Mouse (Mus musculus): ENCODE measurements at regions not wholly inside any gene's neighbourhood (a gene's known extent, or its start where the extent isn't known, plus 50 kb on each side); places are given as distances from the start of the nearest gene placed in this dataset.
A peak's percentile ranks its signal among the peaks of the same experiment; 100 is the strongest.

DNA sequence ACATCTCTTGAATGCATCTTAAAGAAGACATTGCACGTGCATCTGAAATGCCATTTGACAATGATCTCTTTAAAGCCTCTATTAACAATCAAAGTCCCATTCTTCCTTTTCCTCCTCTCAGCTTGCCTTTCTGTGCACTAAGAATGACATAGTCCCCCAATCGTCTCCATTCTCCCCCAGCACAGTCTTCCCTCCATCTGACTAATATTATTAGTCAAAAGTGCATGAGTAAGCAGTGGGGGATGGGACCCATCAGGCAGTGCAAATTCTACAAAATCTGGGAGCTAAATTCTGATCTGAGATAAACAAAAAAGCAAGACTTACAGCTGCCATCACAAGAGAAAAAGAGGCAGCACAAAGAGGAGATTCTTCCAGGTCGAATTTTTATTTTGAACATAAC, 475.0 kb downstream of the Efnb2 start:
- no peak overlapping the region for H3K27ac ChIP-seq (ENCODE audit: low read depth, low read length)
- no peak overlapping the region for H3K4me2 ChIP-seq (replicated peaks; ENCODE audit: low read depth, low read length)
- no peaks in the 10 kb centered on the region for H3K9me3 ChIP-seq (ENCODE audit: control insufficient read depth, low read length)
- 47% methylated on average over 3 of the region's 3 CpGs for WGBS
- H3K27me3 ChIP-seq (ENCODE audit: control insufficient read depth, insufficient read depth, low read length), result no peaks in the 10 kb centered on the region
- no peaks in the 10 kb centered on the region for H3K36me3 ChIP-seq (ENCODE audit: control insufficient read depth, insufficient read depth, low read length)
- ATAC-seq (ENCODE audit: low FRiP score) (no peak), DNase-seq (ENCODE audit: low spot score) (no peak)
- H3K4me3 ChIP-seq (ENCODE audit: low read depth, low read length), result no peak overlapping the region
- H3K4me1 ChIP-seq (replicated peaks; ENCODE audit: control insufficient read depth, insufficient read depth, low read length), result no peaks in the 10 kb centered on the region
- H3K9ac ChIP-seq (ENCODE audit: low read depth, low read length), result no peak overlapping the region

DNA sequence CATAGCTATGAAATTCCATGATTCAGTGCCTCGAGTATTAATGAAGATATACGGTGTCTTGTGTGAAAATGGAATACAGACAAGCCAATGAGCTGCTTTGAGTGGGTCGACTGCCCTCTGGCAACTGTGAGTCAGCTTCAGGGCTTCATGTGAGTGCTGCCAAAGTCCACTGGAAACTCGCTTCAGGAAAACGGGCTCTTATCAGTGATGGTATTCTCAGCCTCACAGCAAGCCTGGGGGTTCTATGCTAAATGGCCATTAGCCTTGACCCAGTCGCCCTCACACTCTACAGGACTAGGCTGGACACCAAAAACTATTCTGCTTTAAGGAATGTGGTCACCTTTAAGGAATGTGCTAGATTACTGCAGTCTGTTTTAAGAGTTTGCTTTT, 477.8 kb downstream of the Efnb2 start:
- Histone ChIP-seq H3K27ac (ENCODE audit: low read depth, low read length) (no peak overlapping the region), H3K4me1 (replicated peaks; ENCODE audit: control insufficient read depth, insufficient read depth, low read length) (no peaks in the 10 kb centered on the region), H3K9ac (ENCODE audit: low read depth, low read length) (no peak overlapping the region), H3K36me3 (ENCODE audit: control insufficient read depth, insufficient read depth, low read length) (no peaks in the 10 kb centered on the region), H3K9me3 (ENCODE audit: control insufficient read depth, low read length) (no peaks in the 10 kb centered on the region), H3K4me3 (ENCODE audit: low read depth, low read length) (no peak overlapping the region), H3K27me3 (ENCODE audit: control insufficient read depth, insufficient read depth, low read length) (no peaks in the 10 kb centered on the region), H3K4me2 (replicated peaks; ENCODE audit: low read depth, low read length) (no peak overlapping the region)
- DNase-seq (ENCODE audit: low spot score) (no peak), ATAC-seq (ENCODE audit: low FRiP score) (no peak)
- 80% methylated on average over 6 of the region's 6 CpGs for WGBS

DNA sequence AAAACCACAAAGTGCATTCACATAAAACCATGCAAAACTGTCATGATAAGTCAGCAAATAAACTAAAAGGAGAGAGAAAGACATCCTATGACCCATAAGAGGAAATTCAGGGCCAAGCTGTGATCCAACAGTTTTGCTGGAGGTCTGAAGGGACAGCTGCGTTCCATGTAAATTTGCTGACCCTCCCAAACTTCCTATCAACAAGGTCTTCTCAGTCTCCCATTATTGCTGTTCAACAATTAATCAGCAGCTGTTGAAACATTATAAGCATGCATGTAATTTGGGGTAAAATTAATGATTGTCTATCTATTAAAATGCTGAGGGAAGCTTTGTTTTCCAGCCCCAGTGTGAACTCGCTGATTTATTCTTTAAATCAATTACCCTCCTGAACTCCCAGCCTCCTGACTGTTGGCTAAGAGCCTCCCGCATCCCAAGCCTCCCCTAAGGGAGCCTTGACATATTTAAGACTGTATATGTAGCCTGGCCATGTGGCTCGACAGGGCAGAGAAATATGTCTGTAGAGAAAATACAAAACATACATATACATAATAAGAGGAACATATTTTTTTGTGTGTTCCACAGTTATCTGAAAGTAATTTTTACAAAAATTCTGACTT, 478.3 kb downstream of the Efnb2 start:
- Histone ChIP-seq H3K27me3 (ENCODE audit: control insufficient read depth, insufficient read depth, low read length) (no peaks in the 10 kb centered on the region), H3K27ac (ENCODE audit: low read depth, low read length) (no peak overlapping the region), H3K4me3 (ENCODE audit: low read depth, low read length) (no peak overlapping the region), H3K4me2 (replicated peaks; ENCODE audit: low read depth, low read length) (no peak overlapping the region), H3K9ac (ENCODE audit: low read depth, low read length) (no peak overlapping the region), H3K4me1 (replicated peaks; ENCODE audit: control insufficient read depth, insufficient read depth, low read length) (no peaks in the 10 kb centered on the region), H3K9me3 (ENCODE audit: control insufficient read depth, low read length) (no peaks in the 10 kb centered on the region), H3K36me3 (ENCODE audit: control insufficient read depth, insufficient read depth, low read length) (no peaks in the 10 kb centered on the region)
- no peak for DNase-seq (ENCODE audit: low spot score)
- 40% methylated on average over 4 of the region's 4 CpGs for WGBS
- peak; percentile 69; the same call in 1 of the 2 replicates for ATAC-seq (ENCODE audit: low FRiP score)

DNA sequence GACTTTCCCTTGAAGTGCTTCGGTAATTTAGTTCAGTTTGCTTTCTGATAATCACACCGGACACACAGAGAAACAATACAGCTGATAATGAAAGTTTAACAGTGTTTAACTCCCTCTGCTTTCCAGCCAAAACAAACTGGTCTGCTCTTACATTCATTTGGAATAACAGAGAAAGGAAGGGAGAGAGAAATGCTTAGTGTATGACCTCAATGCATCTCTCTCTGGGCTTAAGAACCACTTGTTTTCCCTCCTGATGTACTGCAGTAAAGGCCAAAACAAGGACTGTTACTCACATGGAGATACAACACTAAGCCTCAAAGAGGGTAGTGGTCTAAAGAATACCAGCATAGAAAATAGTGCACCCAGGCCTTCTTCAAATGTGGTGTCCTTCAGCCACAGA, 478.9 kb downstream of the Efnb2 start:
- H3K27ac ChIP-seq (ENCODE audit: low read depth, low read length), result no peak overlapping the region
- no peak for ATAC-seq (ENCODE audit: low FRiP score)
- DNase-seq (ENCODE audit: low spot score), result no peak
- H3K4me3 ChIP-seq (ENCODE audit: low read depth, low read length), result no peak overlapping the region
- no peaks in the 10 kb centered on the region for H3K9me3 ChIP-seq (ENCODE audit: control insufficient read depth, low read length)
- no peak overlapping the region for H3K4me2 ChIP-seq (replicated peaks; ENCODE audit: low read depth, low read length)
- no peaks in the 10 kb centered on the region for H3K27me3 ChIP-seq (ENCODE audit: control insufficient read depth, insufficient read depth, low read length)
- H3K4me1 ChIP-seq (replicated peaks; ENCODE audit: control insufficient read depth, insufficient read depth, low read length), result no peaks in the 10 kb centered on the region
- no peak overlapping the region for H3K9ac ChIP-seq (ENCODE audit: low read depth, low read length)
- 88% methylated on average over 2 of the region's 2 CpGs for WGBS
- no peaks in the 10 kb centered on the region for H3K36me3 ChIP-seq (ENCODE audit: control insufficient read depth, insufficient read depth, low read length)

DNA sequence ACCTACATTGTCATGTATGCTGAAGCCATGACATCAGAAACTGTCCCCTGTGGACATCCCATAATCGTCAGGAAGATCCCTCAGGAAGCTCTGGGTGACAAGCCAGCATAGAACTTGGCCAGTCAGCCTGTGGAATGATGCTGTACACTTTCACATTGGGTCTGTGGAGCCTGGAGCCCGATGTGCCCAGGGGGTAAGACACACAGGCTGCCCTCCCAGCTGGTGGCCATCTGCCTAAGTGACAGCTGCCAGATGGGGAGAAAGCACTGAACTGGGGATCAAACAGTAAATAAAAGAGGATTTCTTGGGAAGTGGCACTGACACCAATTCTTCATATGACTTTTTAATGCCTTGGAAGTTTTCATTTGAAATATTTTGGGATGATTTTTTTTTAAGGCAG, 486.8 kb downstream of the Efnb2 start:
- no peaks in the 10 kb centered on the region for H3K9me3 ChIP-seq (ENCODE audit: control insufficient read depth, low read length)
- ATAC-seq (ENCODE audit: low FRiP score) (no peak), DNase-seq (ENCODE audit: low spot score) (peak; percentile 25)
- no peak overlapping the region for H3K27ac ChIP-seq (ENCODE audit: low read depth, low read length)
- no peak overlapping the region for H3K9ac ChIP-seq (ENCODE audit: low read depth, low read length)
- no peaks in the 10 kb centered on the region for H3K36me3 ChIP-seq (ENCODE audit: control insufficient read depth, insufficient read depth, low read length)
- no peaks in the 10 kb centered on the region for H3K27me3 ChIP-seq (ENCODE audit: control insufficient read depth, insufficient read depth, low read length)
- H3K4me3 ChIP-seq (ENCODE audit: low read depth, low read length), result no peak overlapping the region
- H3K4me2 ChIP-seq (replicated peaks; ENCODE audit: low read depth, low read length), result no peak overlapping the region
- WGBS, result 39% methylated on average over 2 of the region's 2 CpGs
- H3K4me1 ChIP-seq (replicated peaks; ENCODE audit: control insufficient read depth, insufficient read depth, low read length), result no peaks in the 10 kb centered on the region

DNA sequence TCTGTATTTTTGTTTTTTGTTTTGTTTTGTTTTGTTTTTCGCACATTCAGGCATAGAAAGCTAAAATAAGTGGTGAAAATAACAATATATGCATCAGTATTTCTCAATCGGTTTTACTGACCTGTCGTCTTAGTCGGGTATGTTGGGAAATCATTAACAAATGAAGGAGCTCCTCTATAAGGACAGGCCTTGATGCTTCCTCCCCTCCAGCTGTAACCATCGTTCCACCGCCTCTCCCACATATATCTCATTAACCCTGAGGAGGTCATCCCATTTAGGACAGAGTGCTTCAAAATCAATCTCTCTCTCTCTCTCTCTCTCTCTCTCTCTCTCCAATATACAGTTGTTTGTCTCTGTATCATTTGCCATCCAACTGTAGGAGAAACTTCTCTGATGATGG, 492.4 kb downstream of the Efnb2 start:
- Histone ChIP-seq H3K27me3 (ENCODE audit: control insufficient read depth, insufficient read depth, low read length) (no peaks in the 10 kb centered on the region), H3K4me2 (replicated peaks; ENCODE audit: low read depth, low read length) (no peak overlapping the region), H3K9ac (ENCODE audit: low read depth, low read length) (no peak overlapping the region), H3K4me3 (ENCODE audit: low read depth, low read length) (no peak overlapping the region), H3K4me1 (replicated peaks; ENCODE audit: control insufficient read depth, insufficient read depth, low read length) (no peaks in the 10 kb centered on the region), H3K9me3 (ENCODE audit: control insufficient read depth, low read length) (no peaks in the 10 kb centered on the region), H3K36me3 (ENCODE audit: control insufficient read depth, insufficient read depth, low read length) (no peaks in the 10 kb centered on the region), H3K27ac (ENCODE audit: low read depth, low read length) (no peak overlapping the region)
- ATAC-seq (ENCODE audit: low FRiP score) (no peak), DNase-seq (ENCODE audit: low spot score) (no peak)
- 80% methylated on average over 6 of the region's 6 CpGs for WGBS

DNA sequence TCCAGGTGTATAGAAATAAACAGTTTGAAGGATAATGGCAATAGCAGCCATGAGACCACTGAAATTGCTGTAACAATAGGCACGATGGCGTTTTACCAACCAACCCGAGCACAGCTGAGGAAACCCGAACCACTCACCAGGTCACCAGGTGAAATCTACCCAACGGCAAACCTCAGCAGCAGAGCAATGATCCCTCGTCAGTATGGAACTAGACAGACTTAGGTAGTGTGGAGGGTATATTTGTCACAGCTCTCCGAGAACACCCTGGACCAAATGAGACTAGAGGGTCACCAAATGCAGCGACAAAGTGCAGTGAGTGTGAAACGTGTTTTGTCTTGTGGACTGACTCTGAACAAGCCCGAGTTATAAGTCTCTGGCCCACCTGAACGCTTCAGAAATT, 492.8 kb downstream of the Efnb2 start:
- 82% methylated on average over 11 of the region's 11 CpGs for WGBS

DNA sequence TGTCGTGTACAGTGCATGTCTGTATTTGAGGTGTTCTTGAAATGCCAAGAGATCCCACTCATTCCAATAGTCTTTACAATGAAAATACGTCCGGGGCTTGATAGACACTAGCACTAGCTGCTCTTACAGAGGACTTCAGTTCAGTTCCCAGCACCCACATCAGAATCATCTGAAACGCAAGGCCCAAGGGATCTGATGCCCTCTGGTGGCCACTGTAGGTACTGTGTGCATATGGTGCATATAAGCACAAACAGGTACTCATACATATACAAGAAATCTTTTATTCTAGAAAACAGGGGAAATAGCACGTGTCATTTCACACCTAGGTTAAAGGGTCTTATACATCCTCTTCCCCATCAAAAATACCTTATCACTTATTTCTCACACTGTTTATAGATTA, 513.5 kb downstream of the Efnb2 start:
- no peak overlapping the region for H3K27ac ChIP-seq (ENCODE audit: low read depth, low read length)
- no peaks in the 10 kb centered on the region for H3K27me3 ChIP-seq (ENCODE audit: control insufficient read depth, insufficient read depth, low read length)
- H3K36me3 ChIP-seq (ENCODE audit: control insufficient read depth, insufficient read depth, low read length), result no peaks in the 10 kb centered on the region
- H3K4me2 ChIP-seq (replicated peaks; ENCODE audit: low read depth, low read length), result no peak overlapping the region
- ATAC-seq (ENCODE audit: low FRiP score) (no peak), DNase-seq (ENCODE audit: low spot score) (peak; percentile 6)
- no peaks in the 10 kb centered on the region for H3K4me1 ChIP-seq (replicated peaks; ENCODE audit: control insufficient read depth, insufficient read depth, low read length)
- no peaks in the 10 kb centered on the region for H3K9me3 ChIP-seq (ENCODE audit: control insufficient read depth, low read length)
- WGBS, result 93% methylated on average over 5 of the region's 5 CpGs
- H3K4me3 ChIP-seq (ENCODE audit: low read depth, low read length), result no peak overlapping the region
- no peak overlapping the region for H3K9ac ChIP-seq (ENCODE audit: low read depth, low read length)

More for the DNA sequence above, 492.8 kb downstream of the Efnb2 start:
- Histone ChIP-seq H3K27ac (ENCODE audit: low read depth, low read length) (no peak overlapping the region), H3K27me3 (ENCODE audit: control insufficient read depth, insufficient read depth, low read length) (no peaks in the 10 kb centered on the region), H3K36me3 (ENCODE audit: control insufficient read depth, insufficient read depth, low read length) (no peaks in the 10 kb centered on the region), H3K4me2 (replicated peaks; ENCODE audit: low read depth, low read length) (no peak overlapping the region), H3K9ac (ENCODE audit: low read depth, low read length) (no peak overlapping the region), H3K4me3 (ENCODE audit: low read depth, low read length) (no peak overlapping the region), H3K9me3 (ENCODE audit: control insufficient read depth, low read length) (no peaks in the 10 kb centered on the region), H3K4me1 (replicated peaks; ENCODE audit: control insufficient read depth, insufficient read depth, low read length) (no peaks in the 10 kb centered on the region)
- DNase-seq (ENCODE audit: low spot score) (no peak), ATAC-seq (ENCODE audit: low FRiP score) (no peak)

DNA sequence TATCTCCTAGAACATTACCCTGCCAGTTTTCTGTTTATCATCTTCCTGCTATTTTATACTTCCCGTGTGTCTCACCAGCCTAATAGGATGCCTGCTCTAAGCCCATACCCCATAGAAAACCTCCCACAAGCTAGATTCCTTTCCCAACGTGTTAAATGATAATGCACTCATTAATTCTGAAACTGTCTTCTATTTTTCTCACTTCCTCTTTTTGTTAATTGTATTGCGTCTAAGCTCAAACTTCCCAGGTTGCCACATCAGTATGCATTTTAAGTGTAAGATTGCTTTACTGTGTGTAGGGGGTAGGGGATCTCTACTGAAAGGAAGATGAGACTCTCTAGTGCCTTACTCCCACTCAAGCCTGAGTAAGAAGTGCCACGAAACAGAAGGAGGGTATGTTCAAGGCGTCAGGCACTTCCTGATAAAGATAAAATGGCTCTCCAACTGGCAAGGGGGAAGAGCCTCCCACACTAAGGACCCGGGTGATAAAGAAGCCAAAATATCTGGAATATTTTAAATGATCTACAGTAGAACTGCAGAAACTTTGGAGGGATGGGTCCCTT, 518.0 kb downstream of the Efnb2 start:
- no peaks in the 10 kb centered on the region for H3K27me3 ChIP-seq (ENCODE audit: control insufficient read depth, insufficient read depth, low read length)
- 76% methylated on average over 6 of the region's 6 CpGs for WGBS
- H3K4me2 ChIP-seq (replicated peaks; ENCODE audit: low read depth, low read length), result no peak overlapping the region
- no peak overlapping the region for H3K9ac ChIP-seq (ENCODE audit: low read depth, low read length)
- DNase-seq (ENCODE audit: low spot score) (no peak), ATAC-seq (ENCODE audit: low FRiP score) (no peak)
- H3K36me3 ChIP-seq (ENCODE audit: control insufficient read depth, insufficient read depth, low read length), result no peaks in the 10 kb centered on the region
- H3K27ac ChIP-seq (ENCODE audit: low read depth, low read length), result no peak overlapping the region
- no peaks in the 10 kb centered on the region for H3K4me1 ChIP-seq (replicated peaks; ENCODE audit: control insufficient read depth, insufficient read depth, low read length)
- no peaks in the 10 kb centered on the region for H3K9me3 ChIP-seq (ENCODE audit: control insufficient read depth, low read length)
- H3K4me3 ChIP-seq (ENCODE audit: low read depth, low read length), result no peak overlapping the region

All from hindbrain, embryonic 11.5 days (tissue).